Mouse (Mus musculus): ENCODE measurements at regions not wholly inside any gene's neighbourhood (a gene's known extent, or its start where the extent isn't known, plus 50 kb on each side); places are given as distances from the start of the nearest gene placed in this dataset. TPM values are rescaled to one million over a fixed set of nuclear protein-coding genes. Genes with fewer than 3 reads are reported as not detected.
"Not testable (repeated sequence)": the region's sequence is repeated elsewhere in the genome, so short reads cannot be mapped to it uniquely, and the experiment has no call there.

DNA sequence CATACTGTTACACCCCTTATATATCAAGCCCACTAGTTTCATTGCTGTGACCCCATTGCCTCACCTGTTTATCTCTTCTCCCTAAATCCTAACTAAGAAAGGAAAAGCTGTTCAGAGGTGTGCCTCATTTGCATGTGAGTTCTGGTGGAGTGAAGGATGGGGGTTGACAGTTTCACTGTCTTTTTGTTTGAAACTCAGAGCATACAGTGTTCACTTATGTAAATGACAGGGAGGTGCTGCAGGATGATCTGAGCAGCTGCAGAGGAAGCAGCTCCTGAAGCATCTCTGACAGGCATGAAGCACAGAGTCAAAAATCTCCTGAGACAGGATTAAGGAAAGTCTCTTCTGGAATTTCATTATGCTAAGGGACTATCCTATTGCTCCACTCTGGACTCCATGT lies 351.9 kb downstream of the Eepd1 start:
- Histone ChIP-seq H3K27me3 (no peaks in the 10 kb centered on the region), H3K4me1 (replicated peaks) (no peaks in the 10 kb centered on the region), H3K4me2 (no peak overlapping the region), H3K4me3 (no peak overlapping the region), H3K27ac (replicated peaks) (no peak overlapping the region), H3K9me3 (no peaks in the 10 kb centered on the region), H3K36me3 (no peaks in the 10 kb centered on the region), H3K9ac (no peak overlapping the region)
- ATAC-seq (ENCODE audit: low read depth): no peak

DNA sequence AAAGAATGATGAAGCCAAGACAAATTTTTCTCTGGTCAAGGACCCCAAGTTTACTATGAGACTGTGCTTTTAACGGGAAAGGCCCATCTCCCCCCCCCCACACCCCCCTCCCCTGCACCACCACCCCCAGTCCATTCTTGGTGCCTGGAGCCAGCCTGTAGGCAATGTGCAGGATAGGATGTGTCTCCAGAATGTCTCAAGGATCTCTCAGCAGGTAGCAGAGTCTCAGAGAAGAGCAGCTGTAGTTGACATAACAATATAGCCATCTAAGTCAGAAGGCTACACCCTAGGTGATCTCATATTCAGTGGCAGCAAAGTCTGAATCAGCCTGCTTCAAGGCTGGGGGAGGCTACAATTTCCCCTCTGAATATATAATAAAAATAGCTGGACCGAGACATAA lies 368.6 kb downstream of the Eepd1 start:
- H3K4me1 ChIP-seq (replicated peaks); H3K27ac ChIP-seq (replicated peaks); H3K36me3 ChIP-seq; H3K27me3 ChIP-seq; ATAC-seq (ENCODE audit: low read depth); H3K4me2 ChIP-seq; H3K9ac ChIP-seq; H3K4me3 ChIP-seq; H3K9me3 ChIP-seq: not testable (repeated sequence)
- WGBS: 84% methylated on average over 2 of the region's 2 CpGs

DNA sequence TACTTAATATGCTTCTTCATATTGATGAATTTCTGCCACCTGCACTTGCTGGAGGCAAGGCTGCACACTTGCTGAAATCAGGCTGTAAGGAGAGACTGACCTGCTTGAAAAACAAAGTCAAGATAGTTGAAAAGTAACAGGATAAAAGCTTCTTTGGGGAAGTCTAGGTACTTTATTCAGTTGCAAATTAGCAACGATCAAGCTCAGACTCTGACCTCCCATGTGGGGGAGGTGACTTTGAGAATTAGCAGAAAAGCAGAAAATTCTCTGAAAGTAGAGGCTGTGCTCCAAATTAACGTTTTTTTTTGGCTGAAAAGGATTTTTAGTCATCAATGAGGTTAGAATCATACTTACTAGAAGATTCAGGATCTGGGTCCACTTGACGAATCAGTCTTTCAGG lies 369.3 kb downstream of the Eepd1 start:
- H3K4me1 ChIP-seq (replicated peaks); H3K9ac ChIP-seq; H3K36me3 ChIP-seq; H3K4me3 ChIP-seq; H3K27ac ChIP-seq (replicated peaks); H3K9me3 ChIP-seq; H3K27me3 ChIP-seq; H3K4me2 ChIP-seq; ATAC-seq (ENCODE audit: low read depth): not testable (repeated sequence)
- 62% methylated on average over 3 of the region's 3 CpGs for WGBS

DNA sequence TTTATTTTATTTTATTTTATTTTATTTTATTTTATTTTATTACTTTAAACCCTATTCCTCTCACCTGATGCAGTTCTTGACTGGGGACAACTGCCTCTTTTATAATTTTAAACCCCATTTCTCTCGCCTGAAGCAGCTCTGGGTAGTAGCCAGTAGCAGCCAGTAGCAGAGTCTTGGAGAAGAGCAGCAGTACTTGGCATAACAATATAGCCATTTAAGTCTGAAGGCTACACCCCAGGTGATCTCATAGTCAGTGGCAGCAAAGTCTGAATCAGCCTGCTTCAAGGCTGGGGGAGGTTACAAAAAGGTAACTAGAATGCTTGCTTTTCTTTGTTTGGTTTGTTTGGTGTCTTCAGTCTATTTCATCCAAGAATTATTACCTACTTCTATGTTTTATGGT lies 373.2 kb downstream of the Eepd1 start:
- 39% methylated on average over 1 of the region's 1 CpGs for WGBS
- Histone ChIP-seq H3K4me3 (no peak overlapping the region), H3K4me1 (replicated peaks) (no peaks in the 10 kb centered on the region), H3K36me3 (no peaks in the 10 kb centered on the region), H3K9ac (no peak overlapping the region), H3K27me3 (no peaks in the 10 kb centered on the region), H3K9me3 (no peaks in the 10 kb centered on the region), H3K4me2 (no peak overlapping the region), H3K27ac (replicated peaks) (no peak overlapping the region)
- ATAC-seq (ENCODE audit: low read depth): no peak

DNA sequence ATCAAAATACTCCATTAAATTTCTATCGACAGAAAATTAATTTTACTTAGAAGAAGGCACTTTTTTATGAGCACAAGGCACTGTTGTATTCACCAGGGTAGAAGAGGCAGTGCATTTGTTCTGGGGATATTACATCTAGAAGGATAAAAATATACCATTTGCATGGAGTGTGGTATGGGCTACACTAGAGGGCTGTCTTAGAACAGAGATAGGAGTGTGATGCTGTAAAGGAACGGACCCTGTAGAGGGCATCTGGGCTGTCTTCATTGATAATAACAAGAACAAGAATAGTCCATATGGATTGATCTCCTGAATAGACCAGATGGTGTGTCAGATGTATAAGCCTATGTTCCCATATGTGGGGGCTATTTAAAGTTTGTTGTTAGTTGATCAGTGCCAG lies 388.9 kb downstream of the Eepd1 start:
- H3K4me3 ChIP-seq: no peak overlapping the region
- no peak overlapping the region for H3K9ac ChIP-seq
- H3K27me3 ChIP-seq: no peaks in the 10 kb centered on the region
- H3K36me3 ChIP-seq: no peaks in the 10 kb centered on the region
- no peaks in the 10 kb centered on the region for H3K4me1 ChIP-seq (replicated peaks)
- no peak overlapping the region for H3K4me2 ChIP-seq
- no peaks in the 10 kb centered on the region for H3K9me3 ChIP-seq
- no peak overlapping the region for H3K27ac ChIP-seq (replicated peaks)
- 87% methylated on average over 2 of the region's 2 CpGs for WGBS
- ATAC-seq (ENCODE audit: low read depth): no peak

DNA sequence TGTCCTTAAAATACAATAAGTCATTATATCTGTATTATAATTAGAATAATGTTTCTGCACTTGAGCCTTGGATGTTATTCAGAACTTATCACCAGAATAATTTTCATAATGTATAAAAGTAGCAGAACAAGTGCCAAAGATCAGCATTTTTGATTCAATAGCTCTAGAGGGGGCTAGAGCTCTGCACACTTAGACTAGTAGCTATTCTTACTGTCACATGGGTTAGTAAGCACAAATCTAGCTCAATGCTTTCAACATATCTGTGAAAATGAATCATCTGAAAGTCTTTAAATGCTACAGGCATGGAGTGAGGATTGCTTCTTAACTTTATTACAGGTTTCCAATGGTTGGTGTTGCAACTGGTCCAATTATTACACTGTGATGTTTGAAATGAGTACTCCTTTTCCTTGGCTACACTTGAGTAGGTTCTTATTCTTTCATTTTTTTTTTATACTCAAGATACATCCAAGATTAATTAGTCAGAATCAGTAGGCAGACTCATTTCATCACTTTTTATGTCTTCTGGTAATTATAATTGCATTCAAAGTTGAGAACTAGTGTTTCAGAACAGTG lies 415.1 kb downstream of the Eepd1 start:
- no peak overlapping the region for H3K4me3 ChIP-seq
- H3K4me1 ChIP-seq (replicated peaks): no peaks in the 10 kb centered on the region
- ATAC-seq (ENCODE audit: low read depth): no peak
- H3K36me3 ChIP-seq: no peaks in the 10 kb centered on the region
- no peak overlapping the region for H3K27ac ChIP-seq (replicated peaks)
- H3K4me2 ChIP-seq: no peak overlapping the region
- no peaks in the 10 kb centered on the region for H3K27me3 ChIP-seq
- H3K9ac ChIP-seq: no peak overlapping the region
- no peaks in the 10 kb centered on the region for H3K9me3 ChIP-seq

Small RNA genes lying in the stretch of these regions (microRNA-seq; reads per million reads assigned to microRNA genes)
- not detected for gene Gm26190
